Mouse (Mus musculus): ENCODE measurements around the gene Rbm5. TPM values are rescaled to one million over a fixed set of nuclear protein-coding genes. Genes with fewer than 3 reads are reported as not detected.
A peak's percentile ranks its signal among the peaks of the same experiment; 100 is the strongest.

Rbm5 gene
- polyA plus RNA-seq, 1 experiment from 2014 or later = 187 TPM

GRCm38 (mm10) chr9:107708439-107709095 lies 62.2 kb downstream of the Rbm5 start:
- whole genome bisulfite sequencing = 4% methylated on average over 21 of the region's 21 CpGs
- no peak for ATAC-seq (ENCODE audit: insufficient read depth, low FRiP score)
- no peaks in the 10 kb centered on the region for H3K9me3 ChIP-seq (replicated peaks; ENCODE audit: control insufficient read depth, low read length)
- H3K4me2 ChIP-seq (ENCODE audit: low read depth, low read length) = peak overlapping the region; percentile 90
- H3K4me1 ChIP-seq (ENCODE audit: control insufficient read depth, insufficient read depth, low read length) = peaks cover 55% of the 10 kb centered on the region
- no peaks in the 10 kb centered on the region for H3K27me3 ChIP-seq (ENCODE audit: control insufficient read depth, insufficient read depth, low read length)
- no peaks in the 10 kb centered on the region for H3K36me3 ChIP-seq (ENCODE audit: control insufficient read depth, insufficient read depth, low read length)
- peak overlapping the region; percentile 79 for H3K4me3 ChIP-seq (replicated peaks; ENCODE audit: low read length)
- peak overlapping the region; percentile 97 for H3K9ac ChIP-seq (ENCODE audit: low read length)
- H3K27ac ChIP-seq (ENCODE audit: low read length) = peak overlapping the region; percentile 95

DNA sequence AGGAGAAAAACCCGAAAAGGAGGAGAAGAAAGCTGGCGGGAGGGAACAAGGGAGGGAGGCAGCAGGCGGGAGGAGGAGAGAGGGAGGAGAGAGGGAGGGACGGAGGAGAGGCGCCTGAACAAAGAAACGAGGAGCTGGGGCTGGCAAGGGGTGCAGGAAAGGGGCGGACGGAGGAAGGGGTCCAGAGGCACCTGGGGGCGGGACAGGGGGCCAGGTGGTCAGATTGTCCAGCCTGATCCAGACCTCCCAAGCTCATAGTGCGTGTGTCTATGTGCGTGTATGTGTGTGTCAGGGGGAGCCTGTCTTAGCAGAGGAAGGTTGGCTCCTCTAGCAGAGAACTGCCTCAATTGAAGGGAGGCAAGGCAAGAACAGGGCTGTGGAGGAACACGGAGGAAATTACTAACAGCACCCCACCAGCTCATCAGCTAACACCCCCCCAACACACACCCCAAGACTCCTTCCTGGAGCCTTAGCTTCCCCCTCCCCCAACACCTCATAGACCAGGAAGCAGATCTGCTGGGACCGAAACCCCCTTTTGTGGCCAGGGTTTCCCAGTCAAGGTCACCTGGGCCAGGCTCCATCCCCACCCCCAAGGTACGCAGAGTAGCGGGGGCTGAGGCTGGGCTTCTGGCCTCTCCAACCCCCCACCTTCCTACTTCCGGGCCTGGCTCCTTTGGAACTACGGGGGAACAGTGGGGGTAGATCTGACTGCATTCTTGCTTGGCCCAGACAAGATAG lies 62.9 kb downstream of the Rbm5 start:
- Histone ChIP-seq H3K4me3 (replicated peaks; ENCODE audit: low read length) (peak overlapping the region; percentile 79), H3K9me3 (replicated peaks; ENCODE audit: control insufficient read depth, low read length) (no peaks in the 10 kb centered on the region), H3K9ac (ENCODE audit: low read length) (peak overlapping the region; percentile 97), H3K27ac (ENCODE audit: low read length) (peak overlapping the region; percentile 95), H3K4me1 (ENCODE audit: control insufficient read depth, insufficient read depth, low read length) (peaks cover 57% of the 10 kb centered on the region), H3K4me2 (ENCODE audit: low read depth, low read length) (peak overlapping the region; percentile 90), H3K36me3 (ENCODE audit: control insufficient read depth, insufficient read depth, low read length) (no peaks in the 10 kb centered on the region), H3K27me3 (ENCODE audit: control insufficient read depth, insufficient read depth, low read length) (no peaks in the 10 kb centered on the region)
- WGBS = under 1% methylated on average over 17 of the region's 17 CpGs
- ATAC-seq (ENCODE audit: insufficient read depth, low FRiP score) = peak; percentile 3; the same call in 1 of the 2 replicates

- peaks cover 68% of the 10 kb centered on the region for H3K4me1 ChIP-seq (ENCODE audit: control insufficient read depth, insufficient read depth, low read length)
- H3K27me3 ChIP-seq (ENCODE audit: control insufficient read depth, insufficient read depth, low read length) = no peaks in the 10 kb centered on the region
- ATAC-seq (ENCODE audit: insufficient read depth, low FRiP score) = peak; percentile 10; the same call in 1 of the 2 replicates
- peak overlapping the region; percentile 90 for H3K4me2 ChIP-seq (ENCODE audit: low read depth, low read length)
- H3K4me3 ChIP-seq (replicated peaks; ENCODE audit: low read length) = peak overlapping the region; percentile 79
- WGBS = 5% methylated on average over 14 of the region's 14 CpGs
- no peaks in the 10 kb centered on the region for H3K9me3 ChIP-seq (replicated peaks; ENCODE audit: control insufficient read depth, low read length)
- H3K27ac ChIP-seq (ENCODE audit: low read length) = peak overlapping the region; percentile 95
- H3K36me3 ChIP-seq (ENCODE audit: control insufficient read depth, insufficient read depth, low read length) = no peaks in the 10 kb centered on the region
- H3K9ac ChIP-seq (ENCODE audit: low read length) = peak overlapping the region; percentile 97
Observed at GRCm38 (mm10) chr9:107706781-107707211, 64.0 kb downstream of the Rbm5 start.

DNA sequence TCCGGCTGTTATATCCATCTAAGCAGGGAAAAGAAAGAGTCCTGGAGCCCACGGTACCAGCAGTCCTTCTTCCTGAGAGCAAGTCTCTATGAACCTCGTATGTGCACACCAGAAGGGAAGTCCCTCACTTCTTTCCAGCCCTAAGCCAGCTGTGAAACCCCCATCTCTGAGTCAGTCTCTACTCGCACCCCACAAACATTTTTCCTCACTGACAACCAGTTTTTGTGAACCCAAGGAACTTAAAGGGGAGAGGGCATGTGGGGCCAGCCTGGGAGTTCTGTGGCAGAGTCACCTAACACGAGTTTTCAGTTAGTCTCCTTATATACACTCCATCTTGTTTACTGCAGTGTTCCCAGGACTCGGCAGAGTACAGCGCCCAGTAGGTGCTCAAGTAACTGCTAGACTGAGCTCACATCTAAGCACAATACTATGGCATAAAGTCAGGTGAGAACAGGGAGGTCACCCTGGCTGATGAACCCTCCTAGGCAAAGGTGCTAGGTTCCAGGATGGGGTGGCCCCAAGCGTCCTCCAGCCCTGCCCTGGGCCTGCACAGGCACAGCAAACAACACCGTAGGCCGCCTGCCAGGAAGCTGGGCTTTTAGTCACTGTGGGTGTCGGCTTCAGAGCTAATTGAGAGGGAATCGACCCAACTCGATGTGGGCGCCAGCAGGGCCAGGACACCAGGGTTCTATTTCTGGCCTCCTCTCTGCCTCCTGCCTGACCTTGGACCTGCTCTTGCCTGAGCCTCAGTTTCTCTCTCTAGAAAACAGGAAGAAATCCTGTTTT lies 67.3 kb downstream of the Rbm5 start:
- no peak for ATAC-seq (ENCODE audit: insufficient read depth, low FRiP score)
- Histone ChIP-seq H3K4me3 (replicated peaks; ENCODE audit: low read length) (no peak overlapping the region), H3K9ac (ENCODE audit: low read length) (peak overlapping the region; percentile 8), H3K27ac (ENCODE audit: low read length) (peak overlapping the region; percentile 83), H3K4me1 (ENCODE audit: control insufficient read depth, insufficient read depth, low read length) (peaks cover 91% of the 10 kb centered on the region), H3K4me2 (ENCODE audit: low read depth, low read length) (peak overlapping the region; percentile 20; the same call in 1 of the 2 replicates), H3K36me3 (ENCODE audit: control insufficient read depth, insufficient read depth, low read length) (no peaks in the 10 kb centered on the region), H3K9me3 (replicated peaks; ENCODE audit: control insufficient read depth, low read length) (no peaks in the 10 kb centered on the region), H3K27me3 (ENCODE audit: control insufficient read depth, insufficient read depth, low read length) (no peaks in the 10 kb centered on the region)
- WGBS = 49% methylated on average over 14 of the region's 14 CpGs

GRCm38 (mm10) chr9:107702606-107703185 lies 68.1 kb downstream of the Rbm5 start:
- H3K9me3 ChIP-seq (replicated peaks; ENCODE audit: control insufficient read depth, low read length) = no peaks in the 10 kb centered on the region
- WGBS = 57% methylated on average over 3 of the region's 3 CpGs
- H3K27ac ChIP-seq (ENCODE audit: low read length) = peak overlapping the region; percentile 83
- no peaks in the 10 kb centered on the region for H3K27me3 ChIP-seq (ENCODE audit: control insufficient read depth, insufficient read depth, low read length)
- no peak overlapping the region; the same call in 1 of the 2 replicates for H3K4me2 ChIP-seq (ENCODE audit: low read depth, low read length)
- H3K4me1 ChIP-seq (ENCODE audit: control insufficient read depth, insufficient read depth, low read length) = peaks cover 98% of the 10 kb centered on the region
- no peak for ATAC-seq (ENCODE audit: insufficient read depth, low FRiP score)
- H3K9ac ChIP-seq (ENCODE audit: low read length) = peak overlapping the region; percentile 8
- H3K4me3 ChIP-seq (replicated peaks; ENCODE audit: low read length) = no peak overlapping the region
- no peaks in the 10 kb centered on the region for H3K36me3 ChIP-seq (ENCODE audit: control insufficient read depth, insufficient read depth, low read length)

DNA sequence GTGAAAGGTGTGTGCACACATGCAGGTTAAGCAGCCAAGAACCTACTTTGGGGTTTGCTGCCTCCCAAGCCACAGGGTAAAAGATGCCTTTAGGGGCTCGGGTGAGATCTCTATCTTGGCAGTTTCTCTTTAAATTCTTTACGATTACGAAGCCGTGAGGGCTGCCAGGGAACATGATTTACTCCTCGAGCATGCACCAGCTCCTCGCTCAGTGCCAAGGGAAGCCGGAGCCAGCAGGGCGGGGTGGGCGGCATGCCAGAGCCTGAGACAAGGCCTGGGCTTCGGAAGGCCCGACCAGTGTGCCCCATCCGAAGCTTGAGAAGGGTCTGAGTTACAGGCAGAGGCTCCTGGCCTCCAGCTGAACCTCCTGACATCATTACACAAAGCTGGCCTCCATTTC lies 69.2 kb downstream of the Rbm5 start:
- no peaks in the 10 kb centered on the region for H3K27me3 ChIP-seq (ENCODE audit: control insufficient read depth, insufficient read depth, low read length)
- ATAC-seq (ENCODE audit: insufficient read depth, low FRiP score) = peak; percentile 51; the same call in 1 of the 2 replicates
- no peak overlapping the region for H3K4me3 ChIP-seq (replicated peaks; ENCODE audit: low read length)
- peak overlapping the region; percentile 27; the same call in 1 of the 2 replicates for H3K9ac ChIP-seq (ENCODE audit: low read length)
- 18% methylated on average over 12 of the region's 12 CpGs for WGBS
- no peak overlapping the region for H3K4me2 ChIP-seq (ENCODE audit: low read depth, low read length)
- H3K4me1 ChIP-seq (ENCODE audit: control insufficient read depth, insufficient read depth, low read length) = peaks cover 98% of the 10 kb centered on the region
- H3K9me3 ChIP-seq (replicated peaks; ENCODE audit: control insufficient read depth, low read length) = no peaks in the 10 kb centered on the region
- H3K36me3 ChIP-seq (ENCODE audit: control insufficient read depth, insufficient read depth, low read length) = no peaks in the 10 kb centered on the region
- peak overlapping the region; percentile 85 for H3K27ac ChIP-seq (ENCODE audit: low read length)

DNA sequence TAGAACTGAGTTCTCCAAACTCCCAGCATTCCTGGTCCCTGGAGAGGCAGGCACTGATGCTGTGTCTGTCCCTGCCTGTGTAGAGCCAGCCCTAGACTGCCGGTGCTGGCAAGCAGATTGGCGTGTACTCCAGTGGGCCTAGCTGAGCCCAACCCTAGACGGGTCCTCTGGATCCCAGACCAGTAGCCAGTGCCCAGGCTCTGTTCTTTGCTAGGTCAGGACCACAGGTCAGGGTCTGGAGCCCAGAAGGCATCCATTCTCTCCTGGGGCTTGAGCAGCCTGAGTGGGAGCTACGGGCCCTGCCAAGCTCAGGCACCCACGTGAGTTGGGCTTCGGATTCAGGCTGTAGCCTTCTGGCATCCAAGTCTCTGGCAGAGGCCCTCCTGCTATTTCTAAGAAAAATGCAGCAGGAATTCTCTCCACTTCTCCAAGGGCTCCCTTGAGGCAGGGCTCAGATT lies 70.7 kb downstream of the Rbm5 start:
- Histone ChIP-seq H3K27ac (ENCODE audit: low read length) (peak overlapping the region; percentile 85), H3K4me1 (ENCODE audit: control insufficient read depth, insufficient read depth, low read length) (peaks cover 95% of the 10 kb centered on the region), H3K4me2 (ENCODE audit: low read depth, low read length) (no peak overlapping the region), H3K9ac (ENCODE audit: low read length) (peak overlapping the region; percentile 22), H3K4me3 (replicated peaks; ENCODE audit: low read length) (no peak overlapping the region), H3K9me3 (replicated peaks; ENCODE audit: control insufficient read depth, low read length) (no peaks in the 10 kb centered on the region), H3K36me3 (ENCODE audit: control insufficient read depth, insufficient read depth, low read length) (no peaks in the 10 kb centered on the region), H3K27me3 (ENCODE audit: control insufficient read depth, insufficient read depth, low read length) (no peaks in the 10 kb centered on the region)
- WGBS = 27% methylated on average over 6 of the region's 6 CpGs
- ATAC-seq (ENCODE audit: insufficient read depth, low FRiP score) = no peak

- WGBS = 18% methylated on average over 9 of the region's 9 CpGs
- Histone ChIP-seq H3K4me3 (replicated peaks; ENCODE audit: low read length) (no peak overlapping the region), H3K36me3 (ENCODE audit: control insufficient read depth, insufficient read depth, low read length) (no peaks in the 10 kb centered on the region), H3K9ac (ENCODE audit: low read length) (peak overlapping the region; percentile 22), H3K27me3 (ENCODE audit: control insufficient read depth, insufficient read depth, low read length) (no peaks in the 10 kb centered on the region), H3K4me1 (ENCODE audit: control insufficient read depth, insufficient read depth, low read length) (peaks cover 94% of the 10 kb centered on the region), H3K9me3 (replicated peaks; ENCODE audit: control insufficient read depth, low read length) (no peaks in the 10 kb centered on the region), H3K4me2 (ENCODE audit: low read depth, low read length) (peak overlapping the region; percentile 34), H3K27ac (ENCODE audit: low read length) (peak overlapping the region; percentile 85)
- no peak for ATAC-seq (ENCODE audit: insufficient read depth, low FRiP score)
Observed at GRCm38 (mm10) chr9:107699376-107699980, 71.3 kb downstream of the Rbm5 start.

Data from stomach, embryonic 16.5 days (tissue).